Mouse (Mus musculus) liver, postnatal 0 days (tissue): ENCODE data around the gene 6430548M08Rik.

Source experiments
- CTCF ChIP-seq: sonication (generic); IDR thresholded peaks from 2 replicates; pipeline ENCODE4 v1.5.1; 2016; ENCODE audit warnings: antibody characterized with exemption, low read depth
- EP300 ChIP-seq: IDR thresholded peaks from 2 replicates; pipeline ENCODE4 v1.6.1; 2016; ENCODE audit warnings: antibody characterized with exemption, low read depth, mild to moderate bottlenecking

DNA sequence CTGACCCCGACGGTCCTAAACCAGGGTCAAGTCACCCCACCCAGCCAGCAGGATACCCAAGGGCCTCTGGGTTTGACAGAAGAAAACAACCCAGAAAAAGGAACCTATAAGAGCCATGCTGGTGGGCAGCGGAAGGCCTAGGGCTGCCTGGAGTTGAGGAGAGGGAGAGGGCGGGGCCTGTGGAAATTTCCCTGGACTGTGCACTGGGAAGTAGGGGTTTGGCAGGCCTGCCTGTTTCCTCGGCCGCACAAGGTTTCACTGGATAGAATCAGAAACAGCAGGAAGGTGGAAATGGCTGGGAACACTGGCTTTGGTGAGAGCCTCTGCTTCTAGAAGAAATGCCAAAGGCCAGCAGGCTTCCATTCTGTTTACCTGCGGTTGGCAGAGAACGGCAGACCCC lies 41.1 kb upstream of the 6430548M08Rik start:
- TF ChIP-seq CTCF (no peak), EP300 (no peak)
